Mouse (Mus musculus) natural killer cell, adult 2 months (primary cell): ENCODE measurements around the gene Mdp1.
A peak's percentile ranks its signal among the peaks of the same experiment; 100 is the strongest.

Source experiments
- DNase-seq, 2 experiments: peaks; one replicate each; pipeline ENCODE4 v3.0.0; 2022; ENCODE audit warnings: low spot score in 2 of 2

The Mdp1 gene

DNA sequence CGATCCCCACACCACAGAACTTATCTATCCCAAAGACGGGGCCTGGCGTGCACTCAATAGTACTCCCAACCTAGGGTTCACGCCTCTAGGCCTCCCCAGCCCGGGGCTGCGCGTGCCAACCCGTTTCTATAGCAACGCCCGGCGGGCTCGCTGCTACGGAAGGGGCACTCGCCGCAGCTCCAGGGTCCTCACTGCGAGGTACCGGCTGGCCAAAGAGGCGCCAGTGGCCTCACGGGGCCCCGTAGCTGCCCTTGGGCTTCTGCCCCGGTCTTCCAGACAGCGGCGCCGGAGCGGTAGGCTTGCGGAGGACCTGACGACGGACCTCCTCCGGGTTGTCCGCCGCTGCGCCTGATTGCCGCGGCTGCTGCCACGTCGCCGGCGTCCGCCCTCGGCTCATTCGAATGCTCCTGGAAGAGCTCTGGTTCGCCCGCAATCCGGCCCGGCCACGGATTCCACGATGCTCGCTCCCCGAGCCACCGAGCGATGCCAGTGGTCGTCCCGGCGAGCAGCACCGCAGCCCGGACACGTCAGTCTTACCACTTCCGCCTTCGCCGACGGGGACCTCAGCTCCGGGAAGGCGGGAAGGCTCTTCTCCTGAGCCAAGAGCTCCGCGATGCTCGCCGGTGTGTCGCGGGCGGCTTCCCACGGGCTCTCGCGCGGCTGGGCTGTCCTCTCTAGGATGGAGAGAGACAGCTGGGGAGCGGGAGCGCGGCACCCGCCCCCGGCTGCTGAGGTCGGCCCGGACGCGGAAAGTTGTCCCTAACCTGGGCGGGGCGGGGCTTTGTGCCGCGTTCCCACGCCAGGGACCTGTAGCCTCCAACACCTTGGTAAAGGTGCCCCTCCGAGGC is 17.0 kb downstream of the Mdp1 start, which contains the start of gene Tm9sf1:
Gene Tm9sf1 (minus strand): TSS at position 747 of the 848 bp plus-strand sequence.
- peak; percentile 80 to 82 for DNase-seq

DNA sequence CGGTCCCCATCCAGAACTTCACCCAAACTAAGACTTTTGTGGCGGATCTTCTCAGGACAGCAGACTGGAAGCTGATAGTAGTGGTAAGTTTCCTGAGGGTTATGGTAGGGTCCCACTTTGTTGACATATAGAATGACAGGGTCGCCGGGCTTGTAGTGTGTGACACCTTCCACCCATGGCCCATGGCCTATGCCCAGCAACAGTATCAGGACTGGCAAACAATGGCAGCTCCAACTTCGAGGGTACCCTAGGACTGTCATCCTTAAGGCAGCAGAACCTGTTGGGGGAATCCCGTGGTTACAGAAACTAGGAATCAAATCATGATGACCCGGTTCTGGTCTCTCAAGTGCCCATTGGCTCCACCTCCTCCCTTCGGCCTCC is 17.6 kb downstream of the Mdp1 start:
- DNase-seq: no peak

DNA sequence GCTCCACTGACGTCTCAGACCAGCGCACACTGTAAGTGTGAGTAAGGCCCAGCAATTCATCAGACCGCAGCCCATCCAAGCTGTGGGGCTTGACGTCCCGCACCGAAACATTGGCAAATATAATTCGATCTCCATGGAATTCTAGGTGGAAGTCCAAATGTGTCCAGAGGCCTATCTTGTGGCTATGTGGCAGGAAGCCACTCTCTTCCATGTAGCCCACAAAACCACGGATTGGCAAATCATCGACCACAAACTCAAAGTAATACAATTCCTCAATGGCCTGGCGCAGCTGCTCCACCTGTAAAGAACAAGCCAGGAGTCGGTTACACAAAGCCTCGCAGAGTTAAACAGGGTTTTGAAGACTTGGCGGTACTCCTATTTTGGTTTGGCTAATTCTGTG is 19.0 kb downstream of the Mdp1 start:
- no peak for DNase-seq

GRCm38 (mm10) chr14:55640816-55641215 is 19.5 kb downstream of the Mdp1 start:
- no peak for DNase-seq

GRCm38 (mm10) chr14:55637795-55638194 is 22.5 kb downstream of the Mdp1 start, which contains the start of gene Gm49378:
TSS of gene Gm49378 (minus strand) at chr14:55637895.
- no peak for DNase-seq

DNA sequence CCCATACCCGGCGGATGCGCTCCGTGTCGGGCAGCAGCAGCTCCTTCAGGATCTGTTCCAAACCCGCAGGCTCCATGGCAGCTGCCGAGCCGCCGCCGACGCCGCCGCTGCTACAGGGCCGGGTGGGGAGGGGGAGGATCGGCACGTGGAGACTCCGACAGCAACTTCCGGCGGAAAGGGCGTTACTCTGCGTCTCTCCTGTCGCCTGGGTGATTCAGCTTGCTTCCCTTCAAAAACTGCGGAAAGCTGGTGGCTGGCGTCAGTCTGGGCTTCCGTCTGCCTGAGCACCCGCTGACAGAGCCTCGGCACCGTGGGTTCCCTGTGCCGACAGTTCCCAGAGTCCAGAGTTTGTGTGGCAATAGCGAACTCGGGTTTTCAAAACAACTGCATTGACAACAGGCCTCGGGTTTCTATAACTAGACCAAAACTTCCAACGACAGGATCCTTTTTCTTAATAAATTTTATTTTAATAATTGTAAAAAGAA is 24.7 kb downstream of the Mdp1 start, which contains the start of gene Ipo4:
Gene Ipo4 (minus strand): TSS at position 435 of the 485 bp plus-strand sequence.
- peak; percentile 67 to 78 for DNase-seq

DNA sequence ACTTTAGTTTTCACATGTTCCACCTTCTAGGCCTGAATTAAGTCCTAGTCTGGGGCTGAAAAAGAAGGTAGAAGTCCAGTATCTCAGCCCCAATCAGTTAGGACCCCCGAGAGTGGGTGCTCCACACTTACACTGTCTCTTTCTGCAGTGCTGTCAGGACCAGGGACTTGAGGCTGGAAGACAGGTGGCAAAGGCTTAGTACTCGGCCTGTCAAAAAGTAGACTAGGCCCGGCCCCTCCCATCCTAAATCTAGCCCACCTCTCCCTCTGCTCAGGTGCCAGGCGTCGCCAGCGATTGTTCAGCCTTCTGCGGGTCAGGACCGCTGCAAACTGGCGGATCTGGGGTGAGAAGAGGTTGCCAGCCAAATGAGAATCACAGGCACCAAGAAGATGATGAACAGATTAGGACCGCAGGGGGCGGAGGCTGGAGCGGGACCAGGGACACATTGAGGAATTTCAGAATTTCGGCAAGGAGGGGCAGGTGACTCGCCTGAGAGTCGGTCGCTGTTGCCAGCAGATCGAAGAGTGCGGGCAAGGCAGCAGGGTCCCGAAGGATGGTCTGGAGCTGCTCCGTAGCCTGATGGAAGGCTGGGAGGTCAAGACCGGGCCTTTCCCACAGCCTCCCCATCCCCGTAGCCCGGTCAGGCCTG is 25.3 kb downstream of the Mdp1 start:
- no peak for DNase-seq

GRCm38 (mm10) chr14:55629312-55629711 is 31.0 kb downstream of the Mdp1 start:
- DNase-seq: peak; percentile 62 to 76

DNA sequence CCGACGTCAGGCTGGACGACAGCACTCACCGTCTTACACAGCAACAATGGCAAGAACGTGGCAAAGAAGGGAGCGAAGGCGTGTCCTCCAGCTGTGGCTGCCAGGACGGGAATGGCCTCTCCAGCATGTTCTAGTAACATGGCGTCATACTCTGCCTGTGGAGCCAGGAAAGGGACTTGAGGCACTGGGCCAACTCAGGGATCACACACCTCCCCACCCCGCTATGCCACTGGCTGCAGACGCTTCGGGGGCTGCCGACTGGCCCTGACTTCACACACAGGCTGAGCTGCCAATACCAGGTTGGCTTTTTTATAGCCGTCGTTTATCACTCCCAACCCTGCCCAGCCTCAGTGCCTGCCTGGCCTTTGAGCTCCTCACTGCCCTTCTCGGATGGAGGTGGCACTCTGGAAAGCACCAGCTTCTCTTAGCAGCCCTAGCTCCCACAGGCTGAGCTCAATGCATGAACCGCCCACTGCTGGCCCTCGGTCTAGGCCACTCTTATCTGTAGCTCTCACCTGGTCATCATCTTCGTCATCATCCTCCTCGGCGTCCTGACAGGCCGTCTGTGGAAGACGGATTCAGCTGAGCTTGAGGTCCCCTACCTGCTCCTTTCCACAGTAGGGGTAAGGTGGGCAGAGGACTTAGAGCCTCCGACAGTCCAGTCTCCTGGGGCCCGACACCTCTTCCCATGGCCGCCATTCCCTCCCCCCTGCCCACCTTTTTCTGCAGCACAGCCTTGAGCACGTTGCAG is 32.1 kb downstream of the Mdp1 start:
- DNase-seq: no peak

GRCm38 (mm10) chr14:55618486-55619195 is 41.7 kb downstream of the Mdp1 start:
- DNase-seq: no peak

GRCm38 (mm10) chr14:55617822-55618221 is 42.5 kb downstream of the Mdp1 start, which contains the start of gene Rec8:
TSS of gene Rec8 (plus strand) at chr14:55618037.
- peak; percentile 17 to 31 for DNase-seq

DNA sequence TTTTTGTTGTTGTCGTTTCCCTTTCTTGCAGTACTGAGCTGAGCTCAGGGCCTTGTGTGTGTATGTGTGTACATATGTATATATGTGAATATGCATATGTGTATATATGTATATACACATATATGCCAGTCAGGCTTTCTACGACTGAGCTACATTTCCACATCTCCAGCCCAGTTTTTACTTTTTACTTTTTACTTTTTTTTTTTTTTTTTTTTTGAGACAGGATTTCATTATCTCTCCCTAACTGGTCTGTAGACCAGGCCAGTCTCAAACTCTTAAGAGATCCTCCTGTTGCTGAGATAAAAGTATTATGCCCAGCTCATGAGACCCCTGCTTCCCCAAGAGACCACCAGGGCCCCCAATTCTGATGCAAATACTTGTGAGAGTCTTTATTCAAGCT is 43.5 kb downstream of the Mdp1 start:
- no peak for DNase-seq

- no peak for DNase-seq
Observed at GRCm38 (mm10) chr14:55615876-55616275, 44.4 kb downstream of the Mdp1 start.

DNA sequence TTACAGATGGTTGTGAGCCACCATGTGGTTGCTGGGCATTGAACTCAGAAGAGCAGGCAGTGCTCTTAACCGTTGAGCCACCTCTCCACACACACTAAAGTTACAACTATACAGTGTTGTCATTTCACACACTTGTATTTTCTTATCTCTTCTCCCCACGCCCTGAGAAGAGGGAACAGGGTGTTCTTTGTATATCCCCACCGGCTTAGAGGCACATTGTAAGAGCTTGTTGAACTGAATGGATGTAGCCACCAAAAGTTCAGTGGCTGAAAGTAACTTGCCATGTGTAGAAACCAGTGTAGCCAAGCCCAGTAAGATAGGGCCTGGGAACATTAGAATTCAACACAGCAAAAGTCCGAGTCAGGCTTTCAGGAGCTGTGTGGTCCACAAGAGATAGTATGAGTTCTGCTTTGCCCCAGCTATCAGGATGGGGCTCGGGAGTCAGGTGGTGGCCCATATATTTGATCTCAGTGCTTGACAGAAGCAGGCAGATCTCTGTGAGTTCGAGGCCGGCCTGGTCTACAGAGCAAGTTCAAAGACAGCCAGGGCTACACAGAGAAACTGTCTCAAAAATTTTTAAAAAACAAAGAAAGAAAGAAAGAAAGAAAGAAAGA is 45.6 kb downstream of the Mdp1 start:
- DNase-seq: no peak

GRCm38 (mm10) chr14:55613346-55613745 is 47.0 kb downstream of the Mdp1 start:
- DNase-seq: no peak

- no peak for DNase-seq
Observed at GRCm38 (mm10) chr14:55608339-55608738, 52.0 kb downstream of the Mdp1 start.
